Mouse (Mus musculus): ENCODE measurements around the gene Pde3a.

- TF ChIP-seq CTCF (IDR thresholded peaks at IDR 0.05; ENCODE audit: low read depth, low read length) (no peak), EP300 (IDR thresholded peaks at IDR 0.05; ENCODE audit: insufficient read depth, low read depth, low read length) (no peak)
Measured at GRCm38 (mm10) chr6:141273685-141274084, 24.6 kb downstream of the Pde3a start.

All from ES-Bruce4 (cell line).